Mouse (Mus musculus) kidney, embryonic 15.5 days (tissue): Measurements from ENCODE around the gene Mrpl38. TPM values are rescaled to one million over a fixed set of nuclear protein-coding genes. Genes with fewer than 3 reads are reported as not detected.

Source experiments
- ATAC-seq: fragments of 200-750 bp; cut with Nextera tagmentation; replicated peaks from 2 replicates; pipeline ENCODE4 v1.8.0; 2017; ENCODE audit warnings: moderate TSS enrichment; ENCODE audit not compliant: low FRiP score
- H3K27ac ChIP-seq: fragments of 300-500 bp; sonication (generic); 2 replicates; pipeline ENCODE4 v1.5.1; 2015; ENCODE audit warnings: mild to moderate bottlenecking, inconsistent platforms
- H3K27me3 ChIP-seq: fragments of 300-500 bp; sonication (generic); 2 replicates; pipeline ENCODE4 v1.6.1; 2015; ENCODE audit warnings: inconsistent platforms
- H3K36me3 ChIP-seq: fragments of 300-500 bp; sonication (generic); 2 replicates; pipeline ENCODE4 v1.6.1; 2015; ENCODE audit warnings: inconsistent platforms
- H3K4me1 ChIP-seq: fragments of 300-500 bp; sonication (generic); 2 replicates; pipeline ENCODE4 v1.6.1; 2015; ENCODE audit warnings: inconsistent platforms
- H3K4me2 ChIP-seq: fragments of 300-500 bp; sonication (generic); 2 replicates; pipeline ENCODE4 v1.6.1; 2015; ENCODE audit warnings: moderate library complexity, mild to moderate bottlenecking, inconsistent platforms
- H3K4me3 ChIP-seq: fragments of 300-500 bp; sonication (generic); replicated peaks from 2 replicates; pipeline ENCODE4 v1.5.1; 2015; ENCODE audit warnings: mild to moderate bottlenecking, inconsistent platforms
- H3K9ac ChIP-seq: fragments of 300-500 bp; sonication (generic); 2 replicates; pipeline ENCODE4 v1.6.1; 2015; ENCODE audit warnings: mild to moderate bottlenecking, inconsistent platforms
- H3K9me3 ChIP-seq: fragments of 300-500 bp; sonication (generic); replicated peaks from 2 replicates; pipeline ENCODE4 v1.6.1; 2016; ENCODE audit warnings: inconsistent platforms
- WGBS: fragments of 180-500 bp; shearing (Covaris S2); methylation state at CpG from one replicate; pipeline ENCODE4 v1.1.7; 2015; ENCODE audit warnings: mixed read lengths; 5-methylcytosine and 5-hydroxymethylcytosine counted together
- polyA plus RNA-seq: library from polyadenylated mRNA; unstranded; fragments of >200 nt; fragmentation: Nextera tagmentation; extraction: Ambion mirVana; gene quantifications from 2 replicates; pipeline ENCODE4 v1.2.1, GENCODE M21; 2015

Mrpl38 gene
- polyA plus RNA-seq, 1 experiment from 2014 or later, result 112 TPM

- no peak for ATAC-seq
- H3K4me1 ChIP-seq, result peaks cover 44% of the 10 kb centered on the region
- whole genome bisulfite sequencing, result 9% methylated on average over 6 of the region's 6 CpGs
- peaks cover 33% of the 10 kb centered on the region for H3K36me3 ChIP-seq
- H3K9ac ChIP-seq, result peak overlapping the region; percentile 78
- H3K4me2 ChIP-seq, result peak overlapping the region; percentile 84
- no peaks in the 10 kb centered on the region for H3K27me3 ChIP-seq
- H3K27ac ChIP-seq, result peak overlapping the region; percentile 95
- no peaks in the 10 kb centered on the region for H3K9me3 ChIP-seq
- H3K4me3 ChIP-seq, result peak overlapping the region; percentile 71
Observed at GRCm38 (mm10) chr11:116167232-116167631, 28.6 kb upstream of the Mrpl38 start.

- no peaks in the 10 kb centered on the region for H3K9me3 ChIP-seq
- WGBS, result 19% methylated on average over 9 of the region's 9 CpGs
- no peak overlapping the region for H3K4me3 ChIP-seq
- H3K36me3 ChIP-seq, result peaks cover 57% of the 10 kb centered on the region
- ATAC-seq, result peak; percentile 78
- H3K27ac ChIP-seq, result peak overlapping the region; percentile 74
- H3K4me2 ChIP-seq, result 0 out of 2 replicates have a peak overlapping the region, but pooled peaks have one; percentile 25
- H3K27me3 ChIP-seq, result no peaks in the 10 kb centered on the region
- H3K9ac ChIP-seq, result no peak overlapping the region
- peaks cover 41% of the 10 kb centered on the region for H3K4me1 ChIP-seq
Observed at GRCm38 (mm10) chr11:116163002-116163401, 24.3 kb upstream of the Mrpl38 start.

DNA sequence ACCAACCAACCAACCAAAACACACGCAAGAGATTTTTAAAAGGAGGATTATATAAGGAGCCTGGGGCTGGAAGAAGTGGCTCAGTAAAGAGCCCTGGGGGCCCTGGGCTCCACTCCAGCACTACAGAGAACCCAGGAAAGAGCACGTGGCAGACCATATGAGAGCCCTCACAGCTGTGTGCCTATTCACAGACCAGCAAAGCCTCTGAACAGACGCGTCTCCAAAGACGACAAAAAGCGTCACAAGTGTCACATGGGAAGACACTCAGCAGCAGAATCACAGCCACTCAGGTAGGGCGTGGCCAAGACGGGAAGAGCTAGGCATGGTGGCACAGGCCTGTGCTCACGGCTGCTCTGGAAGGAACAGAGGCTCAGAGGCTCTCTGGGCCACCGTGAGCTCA is 23.5 kb upstream of the Mrpl38 start:
- H3K9me3 ChIP-seq, result no peaks in the 10 kb centered on the region
- H3K4me1 ChIP-seq, result peaks cover 39% of the 10 kb centered on the region
- H3K4me3 ChIP-seq, result no peak overlapping the region
- peaks cover 65% of the 10 kb centered on the region for H3K36me3 ChIP-seq
- no peaks in the 10 kb centered on the region for H3K27me3 ChIP-seq
- H3K27ac ChIP-seq, result no peak overlapping the region
- 84% methylated on average over 10 of the region's 10 CpGs for WGBS
- H3K4me2 ChIP-seq, result no peak overlapping the region
- no peak for ATAC-seq
- H3K9ac ChIP-seq, result no peak overlapping the region

GRCm38 (mm10) chr11:116161312-116161711 is 22.6 kb upstream of the Mrpl38 start:
- no peak overlapping the region for H3K27ac ChIP-seq
- H3K36me3 ChIP-seq, result peaks cover 73% of the 10 kb centered on the region

GRCm38 (mm10) chr11:116150960-116151359 is 12.3 kb upstream of the Mrpl38 start:
- Histone ChIP-seq H3K4me3 (no peak overlapping the region), H3K4me2 (no peak overlapping the region), H3K9ac (no peak overlapping the region), H3K27ac (no peak overlapping the region), H3K27me3 (no peaks in the 10 kb centered on the region), H3K36me3 (peaks cover 99% of the 10 kb centered on the region), H3K9me3 (no peaks in the 10 kb centered on the region), H3K4me1 (no peaks in the 10 kb centered on the region)
- no peak for ATAC-seq
- 96% methylated on average over 2 of the region's 2 CpGs for WGBS

More at GRCm38 (mm10) chr11:116161312-116161711, 22.6 kb upstream of the Mrpl38 start:
- WGBS, result 75% methylated on average over 12 of the region's 12 CpGs
- ATAC-seq, result no peak
- no peaks in the 10 kb centered on the region for H3K27me3 ChIP-seq
- H3K9ac ChIP-seq, result no peak overlapping the region
- no peaks in the 10 kb centered on the region for H3K9me3 ChIP-seq
- H3K4me2 ChIP-seq, result no peak overlapping the region
- H3K4me1 ChIP-seq, result peaks cover 30% of the 10 kb centered on the region
- no peak overlapping the region for H3K4me3 ChIP-seq

- H3K27me3 ChIP-seq, result no peaks in the 10 kb centered on the region
- no peak overlapping the region for H3K4me2 ChIP-seq
- no peak overlapping the region for H3K9ac ChIP-seq
- no peak overlapping the region for H3K4me3 ChIP-seq
- no peak for ATAC-seq
- H3K27ac ChIP-seq, result no peak overlapping the region
- no peaks in the 10 kb centered on the region for H3K4me1 ChIP-seq
- H3K9me3 ChIP-seq, result no peaks in the 10 kb centered on the region
- 81% methylated on average over 6 of the region's 6 CpGs for WGBS
- H3K36me3 ChIP-seq, result peaks cover 99% of the 10 kb centered on the region
Observed at GRCm38 (mm10) chr11:116149341-116149740, 10.7 kb upstream of the Mrpl38 start.

- H3K27ac ChIP-seq, result no peak overlapping the region
- no peak overlapping the region for H3K9ac ChIP-seq
- peaks cover 99% of the 10 kb centered on the region for H3K36me3 ChIP-seq
- WGBS, result 71% methylated on average over 20 of the region's 20 CpGs
- H3K4me1 ChIP-seq, result no peaks in the 10 kb centered on the region
- ATAC-seq, result no peak
- no peaks in the 10 kb centered on the region for H3K9me3 ChIP-seq
- H3K4me3 ChIP-seq, result no peak overlapping the region
- no peaks in the 10 kb centered on the region for H3K27me3 ChIP-seq
- no peak overlapping the region for H3K4me2 ChIP-seq
Observed at GRCm38 (mm10) chr11:116148761-116149221, 10.1 kb upstream of the Mrpl38 start.

- H3K36me3 ChIP-seq, result peaks cover 94% of the 10 kb centered on the region
- no peak overlapping the region for H3K4me2 ChIP-seq
- no peaks in the 10 kb centered on the region for H3K27me3 ChIP-seq
- ATAC-seq, result peak; percentile 37; the same call in 1 of the 2 replicates
- H3K4me3 ChIP-seq, result no peak overlapping the region
- WGBS, result 75% methylated on average over 25 of the region's 25 CpGs
- no peak overlapping the region for H3K9ac ChIP-seq
- H3K9me3 ChIP-seq, result no peaks in the 10 kb centered on the region
- H3K27ac ChIP-seq, result 0 out of 2 replicates have a peak overlapping the region, but pooled peaks have one; percentile 7
- H3K4me1 ChIP-seq, result no peaks in the 10 kb centered on the region
Observed at GRCm38 (mm10) chr11:116146294-116146985, 7.8 kb upstream of the Mrpl38 start.

DNA sequence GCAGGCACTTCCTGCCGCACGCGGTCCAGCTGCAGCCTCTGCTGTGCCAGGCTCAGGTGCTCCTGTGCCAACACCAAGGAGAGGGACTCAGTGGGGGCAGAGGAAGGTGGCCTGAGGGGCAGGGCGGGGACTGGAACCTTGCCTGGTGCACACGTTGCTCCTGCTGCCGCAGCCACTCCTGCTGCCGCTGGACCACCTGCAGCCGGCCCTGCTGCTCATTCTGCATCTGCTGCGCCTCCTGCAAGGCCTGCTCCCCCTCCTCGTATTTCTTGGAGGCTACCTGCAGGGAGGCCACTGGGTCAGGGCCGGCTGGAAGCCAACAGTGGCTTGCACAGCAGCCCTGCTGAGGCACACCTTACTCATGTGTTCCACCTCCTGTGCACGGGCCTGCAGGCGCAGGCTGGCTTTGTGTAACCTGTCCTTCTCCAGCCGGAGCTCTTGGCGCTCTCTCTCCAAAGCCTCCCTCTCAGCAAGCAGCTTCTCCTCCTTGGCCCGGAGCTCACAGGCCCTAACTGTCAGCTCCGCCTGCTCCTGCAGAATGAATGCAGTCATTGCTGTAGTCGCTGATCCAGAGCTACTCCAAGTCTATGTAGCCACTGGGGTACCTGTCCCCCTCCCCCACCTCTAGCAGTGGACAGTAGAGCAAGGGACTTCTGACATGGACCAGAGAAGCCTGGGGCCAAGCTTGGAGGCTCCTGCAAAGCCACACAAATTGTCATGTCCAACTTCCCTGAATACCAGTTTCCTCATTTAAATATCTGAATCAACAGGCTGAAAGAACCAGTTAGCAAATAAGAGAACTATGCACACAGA is 7.0 kb upstream of the Mrpl38 start:
- 67% methylated on average over 18 of the region's 18 CpGs for WGBS
- Histone ChIP-seq H3K4me3 (no peak overlapping the region), H3K36me3 (peaks cover 87% of the 10 kb centered on the region), H3K27me3 (no peaks in the 10 kb centered on the region), H3K4me1 (no peaks in the 10 kb centered on the region), H3K4me2 (no peak overlapping the region), H3K9me3 (no peaks in the 10 kb centered on the region), H3K9ac (no peak overlapping the region), H3K27ac (0 out of 2 replicates have a peak overlapping the region, but pooled peaks have one; percentile 7)
- no peak for ATAC-seq

GRCm38 (mm10) chr11:116143468-116143867 is 4.8 kb upstream of the Mrpl38 start:
- Histone ChIP-seq H3K27ac (no peak overlapping the region), H3K27me3 (no peaks in the 10 kb centered on the region), H3K9me3 (no peaks in the 10 kb centered on the region), H3K36me3 (peaks cover 65% of the 10 kb centered on the region), H3K4me2 (no peak overlapping the region), H3K4me1 (peaks cover 6% of the 10 kb centered on the region), H3K9ac (no peak overlapping the region), H3K4me3 (no peak overlapping the region)
- WGBS, result 84% methylated on average over 3 of the region's 3 CpGs
- no peak for ATAC-seq

DNA sequence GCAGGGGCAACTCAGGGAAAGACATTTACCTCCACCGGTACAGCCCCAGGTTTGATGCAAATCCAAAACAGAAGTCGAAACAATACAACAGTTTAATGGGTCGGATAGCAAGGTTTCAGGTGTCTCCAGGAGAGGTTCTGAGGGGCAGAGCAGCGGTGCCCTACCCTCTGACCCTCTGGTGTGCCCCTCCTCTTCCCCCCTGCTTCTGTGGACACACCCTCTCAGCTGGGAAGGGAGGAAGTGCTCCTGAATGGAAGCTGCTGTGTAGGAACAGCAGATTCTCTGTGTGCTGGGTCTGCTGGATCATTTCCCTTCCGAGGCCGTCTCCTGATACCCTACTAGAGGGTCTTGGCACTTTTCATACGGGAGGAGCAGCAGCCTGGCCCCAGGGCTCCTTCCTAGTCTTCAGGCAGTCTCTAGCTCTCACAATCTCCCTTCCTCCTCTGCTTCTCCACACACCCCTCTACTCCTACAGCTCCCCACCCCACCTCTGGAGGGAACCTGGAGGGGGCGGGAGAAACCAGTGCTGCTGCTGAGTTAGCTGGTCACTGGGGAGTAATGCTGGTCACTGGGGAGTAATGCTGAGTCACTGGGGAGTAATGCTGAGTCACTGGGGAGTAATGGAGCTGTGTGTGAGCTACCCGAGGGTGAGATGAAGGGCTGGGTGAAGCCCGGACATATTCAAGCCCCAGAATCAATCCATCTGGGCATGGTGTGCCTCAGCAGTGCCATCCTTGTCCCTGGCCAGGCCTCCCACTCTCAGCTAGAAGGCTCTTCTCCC is 3.7 kb upstream of the Mrpl38 start:
- no peak overlapping the region for H3K27ac ChIP-seq
- H3K9ac ChIP-seq, result no peak overlapping the region
- no peak for ATAC-seq
- H3K36me3 ChIP-seq, result peaks cover 55% of the 10 kb centered on the region
- H3K4me1 ChIP-seq, result peaks cover 14% of the 10 kb centered on the region
- no peaks in the 10 kb centered on the region for H3K27me3 ChIP-seq
- 67% methylated on average over 10 of the region's 10 CpGs for WGBS
- H3K9me3 ChIP-seq, result no peaks in the 10 kb centered on the region
- H3K4me2 ChIP-seq, result no peak overlapping the region
- no peak overlapping the region for H3K4me3 ChIP-seq
